Mouse (Mus musculus): Measurements from ENCODE around the gene Zfc3h1. TPM values are rescaled to one million over a fixed set of nuclear protein-coding genes. Genes with fewer than 3 reads are reported as not detected.

The Zfc3h1 gene
- total RNA-seq, 2 experiments from 2014 or later: 52.3 to 60.6 TPM

- DNase-seq: peak; percentile 60 to 62
These were observed 551 bp downstream of the Zfc3h1 start for GRCm38 (mm10) chr10:115385018-115386002.

- DNase-seq: no peak
These were observed 3.1 kb downstream of the Zfc3h1 start for GRCm38 (mm10) chr10:115387891-115388290.

GRCm38 (mm10) chr10:115391076-115391475 is 6.3 kb downstream of the Zfc3h1 start:
- no peak for DNase-seq

GRCm38 (mm10) chr10:115391896-115392295 is 7.1 kb downstream of the Zfc3h1 start:
- no peak for DNase-seq

GRCm38 (mm10) chr10:115406393-115406792 is 21.6 kb downstream of the Zfc3h1 start:
- peak; percentile 28 to 42 for DNase-seq

- DNase-seq: no peak
These were observed 28.7 kb downstream of the Zfc3h1 start for GRCm38 (mm10) chr10:115413496-115413895.

GRCm38 (mm10) chr10:115414056-115414455 is 29.3 kb downstream of the Zfc3h1 start:
- no peak for DNase-seq

GRCm38 (mm10) chr10:115421976-115422375 is 37.2 kb downstream of the Zfc3h1 start:
- DNase-seq: no peak

GRCm38 (mm10) chr10:115425351-115425750 is 40.6 kb downstream of the Zfc3h1 start:
- DNase-seq: no peak

GRCm38 (mm10) chr10:115437286-115437685 is 52.5 kb downstream of the Zfc3h1 start:
- no peak for DNase-seq

GRCm38 (mm10) chr10:115448614-115449013 is 63.9 kb downstream of the Zfc3h1 start:
- DNase-seq: no peak

GRCm38 (mm10) chr10:115457368-115458021 is 72.7 kb downstream of the Zfc3h1 start:
- DNase-seq: no peak

- DNase-seq: no peak
These were observed 77.9 kb downstream of the Zfc3h1 start for GRCm38 (mm10) chr10:115462646-115463045.

GRCm38 (mm10) chr10:115465072-115465471 is 80.3 kb downstream of the Zfc3h1 start:
- no peak for DNase-seq

- no peak for DNase-seq
These were observed 81.0 kb downstream of the Zfc3h1 start for GRCm38 (mm10) chr10:115465778-115466177.

- DNase-seq: no peak
These were observed 83.2 kb downstream of the Zfc3h1 start for GRCm38 (mm10) chr10:115467985-115468384.

- no peak for DNase-seq
These were observed 83.9 kb downstream of the Zfc3h1 start for GRCm38 (mm10) chr10:115468632-115469031.

- no peak for DNase-seq
These were observed 84.3 kb downstream of the Zfc3h1 start for GRCm38 (mm10) chr10:115469040-115469439.

- no peak for DNase-seq
These were observed 86.0 kb downstream of the Zfc3h1 start for GRCm38 (mm10) chr10:115470621-115471334.

GRCm38 (mm10) chr10:115473213-115473961 is 88.6 kb downstream of the Zfc3h1 start:
- DNase-seq: no peak

GRCm38 (mm10) chr10:115475000-115475550 is 90.3 kb downstream of the Zfc3h1 start:
- DNase-seq: no peak

- no peak for DNase-seq
These were observed 91.7 kb downstream of the Zfc3h1 start for GRCm38 (mm10) chr10:115476506-115476905.

Data from layer of hippocampus, postnatal 36 days (tissue).